Mouse (Mus musculus) forebrain, embryonic 13.5 days (tissue): Measurements from ENCODE around the gene Wfdc5. TPM values are rescaled to one million over a fixed set of nuclear protein-coding genes. Genes with fewer than 3 reads are reported as not detected.

ENCODE experiments used
- ATAC-seq: fragments of 200-750 bp; cut with Nextera tagmentation; 2 replicates; pipeline ENCODE4 v1.8.0; 2017
- H3K27ac ChIP-seq: fragments of 300-500 bp; sonication (generic); 2 replicates; pipeline ENCODE4 v1.5.1; 2015; ENCODE audit warnings: inconsistent platforms, mild to moderate bottlenecking, moderate library complexity
- H3K27me3 ChIP-seq: fragments of 300-500 bp; sonication (generic); 2 replicates; pipeline ENCODE4 v1.6.1; 2015; ENCODE audit warnings: mild to moderate bottlenecking, inconsistent platforms
- H3K36me3 ChIP-seq: fragments of 300-500 bp; sonication (generic); 2 replicates; pipeline ENCODE4 v1.6.1; 2015; ENCODE audit warnings: mild to moderate bottlenecking, inconsistent platforms; ENCODE audit not compliant: poor library complexity, severe bottlenecking
- H3K4me1 ChIP-seq: fragments of 300-500 bp; sonication (generic); 2 replicates; pipeline ENCODE4 v1.6.1; 2015; ENCODE audit warnings: inconsistent platforms
- H3K4me2 ChIP-seq: fragments of 300-500 bp; sonication (generic); 2 replicates; pipeline ENCODE4 v1.6.1; 2015; ENCODE audit warnings: inconsistent platforms, mild to moderate bottlenecking, moderate library complexity
- H3K4me3 ChIP-seq: fragments of 300-500 bp; sonication (generic); 2 replicates; pipeline ENCODE4 v1.5.1; 2015; ENCODE audit warnings: mild to moderate bottlenecking, inconsistent platforms
- H3K9ac ChIP-seq: fragments of 300-500 bp; sonication (generic); 2 replicates; pipeline ENCODE4 v1.6.1; 2015; ENCODE audit warnings: mild to moderate bottlenecking, inconsistent platforms
- H3K9me3 ChIP-seq: fragments of 300-500 bp; sonication (generic); replicated peaks from 2 replicates; pipeline ENCODE4 v1.6.1; 2016; ENCODE audit warnings: inconsistent platforms
- WGBS: fragments of 180-500 bp; shearing (Covaris S2); methylation state at CpG from one replicate; pipeline ENCODE4 v1.1.7; 2015; 5-methylcytosine and 5-hydroxymethylcytosine counted together
- polyA plus RNA-seq: library from polyadenylated mRNA; unstranded; fragments of >200 nt; fragmentation: Nextera tagmentation; extraction: Ambion mirVana; gene quantifications from 2 replicates; pipeline ENCODE4 v1.2.1, GENCODE M21; 2015

The Wfdc5 gene
- polyA plus RNA-seq, 1 experiment from 2014 or later, result not detected

DNA sequence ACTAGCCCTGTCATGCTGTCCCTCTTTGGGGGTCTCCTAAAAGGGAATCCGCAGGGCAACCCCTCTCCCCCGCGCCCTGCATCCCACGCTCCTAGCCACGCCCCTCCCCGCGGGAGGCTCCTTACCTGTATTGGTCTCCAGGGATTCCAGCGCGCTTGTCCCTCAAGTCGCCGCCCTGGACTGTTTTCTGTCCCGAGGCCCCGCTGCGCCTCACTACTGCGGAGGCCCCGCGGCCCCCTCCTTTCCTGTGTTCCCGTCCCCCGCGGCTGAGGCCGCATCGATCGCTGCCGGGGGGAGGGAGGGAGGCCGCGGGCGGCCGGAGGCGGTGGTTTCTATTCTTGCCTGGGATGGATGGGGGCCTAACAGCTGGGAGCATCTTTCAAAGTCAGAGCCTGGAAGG, 11.6 kb downstream of the Wfdc5 start, which contains the start of gene Kcns1:
Gene Kcns1, minus strand, starts transcription at position 212 of the 400 bp plus-strand sequence.
- Histone ChIP-seq H3K4me1 (peaks cover 28% of the 10 kb centered on the region), H3K9me3 (no peaks in the 10 kb centered on the region), H3K4me2 (peak within 1 kb of the TSS; percentile 66), H3K27me3 (peaks cover 70% of the 10 kb centered on the region), H3K9ac (peak within 1 kb of the TSS; percentile 48), H3K4me3 (peak within 1 kb of the TSS; percentile 38), H3K27ac (no peak within 1 kb of the TSS), H3K36me3 (no peaks in the 10 kb centered on the region)
- WGBS, result 2% methylated on average over 29 of the region's 29 CpGs
- no peak for ATAC-seq

DNA sequence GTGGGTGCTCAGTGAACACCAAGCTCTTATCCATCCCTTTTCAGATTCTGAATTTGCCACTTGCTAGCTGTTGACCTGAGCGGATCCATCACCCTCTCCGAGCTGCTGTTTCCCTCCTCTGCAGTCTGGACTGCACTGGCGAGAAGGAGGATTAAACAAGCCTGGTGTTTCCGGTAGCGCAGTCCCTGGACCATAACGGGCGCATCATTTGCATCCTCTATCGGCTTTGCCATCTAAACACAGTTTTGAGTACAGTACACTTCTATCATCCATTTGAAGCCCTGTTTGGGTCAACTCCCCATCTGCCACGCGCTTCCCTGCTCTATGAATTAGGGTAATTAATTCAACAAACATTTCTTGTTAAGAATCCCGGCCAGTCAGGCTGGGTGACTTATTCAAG, 12.2 kb downstream of the Wfdc5 start:
- Histone ChIP-seq H3K27me3 (peaks cover 76% of the 10 kb centered on the region), H3K27ac (no peak overlapping the region), H3K9ac (no peak overlapping the region), H3K36me3 (no peaks in the 10 kb centered on the region), H3K4me1 (peaks cover 28% of the 10 kb centered on the region), H3K9me3 (no peaks in the 10 kb centered on the region), H3K4me2 (peak overlapping the region; percentile 66), H3K4me3 (peak overlapping the region; percentile 38)
- 1% methylated on average over 11 of the region's 11 CpGs for WGBS
- ATAC-seq, result no peak

DNA sequence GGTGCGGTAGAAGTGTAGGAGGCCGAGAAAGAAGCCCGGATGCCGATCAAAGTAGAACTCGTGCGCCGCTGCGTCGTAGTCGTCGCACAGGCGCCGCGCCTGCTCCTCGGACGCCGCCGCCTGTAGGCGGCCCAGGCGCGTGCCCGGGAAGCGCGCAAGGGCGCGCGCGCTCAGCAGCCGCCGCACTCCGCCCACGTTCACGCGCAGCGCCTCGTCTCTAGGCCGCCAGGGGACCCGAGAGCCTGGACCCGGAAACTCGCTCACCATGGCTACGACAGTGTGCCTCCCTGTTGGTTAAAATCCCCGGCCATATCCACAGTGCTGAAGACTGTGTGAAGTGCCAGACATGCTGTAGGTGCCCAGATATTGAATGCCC, 14.0 kb downstream of the Wfdc5 start:
- peak; percentile 63 for ATAC-seq
- H3K4me3 ChIP-seq, result peak overlapping the region; percentile 35
- peak overlapping the region; percentile 55 for H3K4me2 ChIP-seq
- H3K4me1 ChIP-seq, result peaks cover 28% of the 10 kb centered on the region
- peaks cover 81% of the 10 kb centered on the region for H3K27me3 ChIP-seq
- H3K27ac ChIP-seq, result no peak overlapping the region
- no peaks in the 10 kb centered on the region for H3K9me3 ChIP-seq
- no peak overlapping the region for H3K9ac ChIP-seq
- 12% methylated on average over 42 of the region's 42 CpGs for WGBS
- H3K36me3 ChIP-seq, result no peaks in the 10 kb centered on the region

DNA sequence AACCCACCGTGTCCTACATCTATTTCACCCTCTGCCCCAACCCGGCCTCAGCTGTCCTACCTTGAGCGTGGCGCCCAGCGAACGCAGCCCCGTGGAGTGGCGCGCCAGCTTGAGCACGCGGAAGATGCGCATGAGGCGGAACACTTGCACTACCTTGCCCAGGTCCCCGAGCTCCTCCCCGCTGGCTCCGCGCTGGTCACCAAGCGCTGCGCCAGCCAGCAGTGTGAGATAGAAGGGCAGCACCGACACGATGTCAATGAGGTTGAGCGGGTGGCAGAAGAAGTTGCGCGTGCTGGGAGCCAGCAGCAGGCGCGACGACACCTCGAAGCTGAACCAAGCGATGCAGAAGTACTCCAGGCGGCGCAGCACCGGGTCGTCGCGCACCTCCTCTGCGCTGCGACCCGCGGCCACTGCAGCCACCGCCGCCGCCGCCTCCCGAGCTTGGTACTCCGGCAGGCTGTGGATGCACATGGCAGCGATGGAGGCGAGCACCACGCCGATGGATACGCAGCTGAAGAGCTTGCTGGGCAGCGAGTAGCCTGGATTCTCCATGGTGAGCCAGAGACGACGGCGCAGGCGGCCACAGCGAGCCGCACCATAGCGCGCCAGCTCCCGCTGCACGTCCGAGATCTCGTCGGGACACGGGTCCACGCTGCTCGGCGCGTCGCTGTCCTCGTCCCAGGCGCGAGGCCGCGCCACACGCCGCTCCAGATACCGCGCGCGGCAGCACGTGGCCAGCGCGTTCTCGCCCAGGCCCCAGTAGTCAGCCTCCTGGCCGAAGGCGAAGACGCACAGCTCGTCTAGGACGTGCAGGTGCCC, 14.6 kb downstream of the Wfdc5 start:
- H3K27ac ChIP-seq, result no peak overlapping the region
- H3K27me3 ChIP-seq, result peaks cover 79% of the 10 kb centered on the region
- H3K9ac ChIP-seq, result no peak overlapping the region
- peaks cover 28% of the 10 kb centered on the region for H3K4me1 ChIP-seq
- no peaks in the 10 kb centered on the region for H3K36me3 ChIP-seq
- peak; percentile 67 for ATAC-seq
- 10% methylated on average over 90 of the region's 90 CpGs for WGBS
- H3K9me3 ChIP-seq, result no peaks in the 10 kb centered on the region
- peak overlapping the region; percentile 35 for H3K4me3 ChIP-seq
- H3K4me2 ChIP-seq, result peak overlapping the region; percentile 55

DNA sequence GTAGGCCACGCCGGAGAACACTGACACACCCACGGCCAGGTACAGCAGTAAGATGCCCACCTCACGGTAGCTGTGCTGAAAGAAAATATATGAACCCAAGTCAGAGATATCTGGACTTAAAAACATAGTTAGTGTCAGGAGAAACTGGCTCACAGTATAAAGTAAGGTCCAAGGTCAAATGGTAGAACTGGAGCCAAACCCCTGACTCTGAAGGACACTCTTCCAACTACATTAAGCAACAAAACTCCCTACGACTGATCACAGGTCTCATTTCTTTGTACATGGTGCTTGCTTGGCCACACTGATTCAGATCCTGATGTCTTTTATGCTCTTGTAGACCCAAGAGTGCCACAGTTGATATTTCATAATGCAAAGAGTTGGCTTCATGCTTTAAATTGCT, 17.6 kb downstream of the Wfdc5 start:
- no peak overlapping the region for H3K4me3 ChIP-seq
- no peaks in the 10 kb centered on the region for H3K36me3 ChIP-seq
- no peak overlapping the region for H3K4me2 ChIP-seq
- H3K9me3 ChIP-seq, result no peaks in the 10 kb centered on the region
- H3K27me3 ChIP-seq, result peaks cover 51% of the 10 kb centered on the region
- H3K27ac ChIP-seq, result no peak overlapping the region
- H3K4me1 ChIP-seq, result peaks cover 12% of the 10 kb centered on the region
- H3K9ac ChIP-seq, result no peak overlapping the region
- WGBS, result 93% methylated on average over 5 of the region's 5 CpGs
- no peak for ATAC-seq

DNA sequence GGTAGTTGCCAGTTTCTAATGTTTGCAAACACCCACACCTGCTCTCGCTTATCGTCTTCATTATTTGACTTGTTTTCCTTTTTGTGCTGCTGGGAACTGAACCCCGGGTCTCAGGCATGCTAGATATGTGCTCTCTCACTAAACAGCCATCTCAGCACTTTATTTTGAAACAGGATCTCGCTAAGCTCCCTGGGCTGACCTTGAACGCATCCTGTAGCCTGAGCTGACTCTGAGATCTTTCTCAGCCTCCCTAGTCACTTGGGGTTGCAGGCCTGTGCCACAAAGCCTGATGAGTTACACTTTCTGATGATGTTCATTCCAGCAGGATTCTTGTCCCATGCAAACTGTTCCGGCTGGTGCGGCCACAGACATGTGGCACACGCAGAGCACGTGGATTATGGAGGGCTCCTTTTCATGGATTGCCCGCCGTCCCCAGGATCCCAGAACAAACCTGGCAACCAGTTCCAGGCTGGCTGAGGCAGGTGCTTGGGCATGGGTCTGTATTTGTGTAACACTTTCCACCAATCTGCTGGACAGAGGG, 21.0 kb downstream of the Wfdc5 start:
- ATAC-seq, result no peak
- Histone ChIP-seq H3K9ac (no peak overlapping the region), H3K4me3 (no peak overlapping the region), H3K27ac (no peak overlapping the region), H3K4me1 (no peaks in the 10 kb centered on the region), H3K27me3 (peaks cover 18% of the 10 kb centered on the region), H3K4me2 (no peak overlapping the region), H3K9me3 (no peaks in the 10 kb centered on the region), H3K36me3 (peaks cover 5% of the 10 kb centered on the region; the same call in 1 of the 2 replicates)
- WGBS, result 90% methylated on average over 11 of the region's 11 CpGs

DNA sequence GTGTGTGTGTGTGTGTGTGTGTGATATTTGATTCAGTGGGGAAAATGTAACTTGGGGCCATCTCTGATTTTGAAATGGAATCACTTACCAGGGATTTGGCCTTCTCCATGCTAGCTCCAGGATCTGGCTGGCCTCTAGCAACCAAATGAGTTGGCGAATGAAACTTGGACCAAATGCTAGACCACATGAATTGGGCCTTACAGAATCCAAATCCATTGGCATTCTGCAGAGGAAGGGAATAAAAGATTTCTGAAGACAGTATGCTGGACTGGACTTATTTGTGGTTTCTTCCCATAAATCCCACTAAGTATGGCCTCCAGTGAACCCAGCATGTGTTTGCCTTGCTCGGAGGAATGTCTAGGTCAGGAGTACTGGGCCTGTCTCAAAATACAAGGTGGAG, 23.7 kb downstream of the Wfdc5 start:
- Histone ChIP-seq H3K9ac (no peak overlapping the region), H3K27ac (no peak overlapping the region), H3K36me3 (peaks cover 20% of the 10 kb centered on the region), H3K4me2 (no peak overlapping the region), H3K4me1 (no peaks in the 10 kb centered on the region), H3K9me3 (no peaks in the 10 kb centered on the region), H3K4me3 (no peak overlapping the region), H3K27me3 (no peaks in the 10 kb centered on the region)
- 100% methylated on average over 2 of the region's 2 CpGs for WGBS
- no peak for ATAC-seq

DNA sequence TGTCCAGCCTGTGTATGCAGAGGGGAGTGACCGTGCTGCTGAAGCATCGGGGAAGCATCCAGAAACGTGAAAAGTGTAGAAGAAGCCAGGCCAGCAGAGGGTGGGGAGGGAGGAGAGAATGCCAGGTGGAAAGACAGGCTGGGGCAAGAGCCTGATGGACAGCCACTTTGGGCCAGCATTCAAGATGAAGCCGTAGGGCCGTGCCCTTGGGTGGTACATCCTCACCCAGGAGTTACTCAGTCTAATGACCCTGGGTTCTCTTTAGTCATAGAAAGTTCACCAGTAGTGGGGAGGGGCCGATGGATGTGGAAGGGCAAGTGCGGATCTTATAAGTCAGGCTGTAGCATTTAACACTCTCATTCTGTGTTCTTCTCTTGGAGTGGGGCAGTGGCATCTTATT, 26.4 kb downstream of the Wfdc5 start:
- Histone ChIP-seq H3K4me2 (no peak overlapping the region), H3K36me3 (peaks cover 47% of the 10 kb centered on the region), H3K4me1 (no peaks in the 10 kb centered on the region), H3K4me3 (no peak overlapping the region), H3K9ac (no peak overlapping the region), H3K27ac (no peak overlapping the region), H3K27me3 (no peaks in the 10 kb centered on the region), H3K9me3 (no peaks in the 10 kb centered on the region)
- ATAC-seq, result no peak
- WGBS, result 85% methylated on average over 7 of the region's 7 CpGs

DNA sequence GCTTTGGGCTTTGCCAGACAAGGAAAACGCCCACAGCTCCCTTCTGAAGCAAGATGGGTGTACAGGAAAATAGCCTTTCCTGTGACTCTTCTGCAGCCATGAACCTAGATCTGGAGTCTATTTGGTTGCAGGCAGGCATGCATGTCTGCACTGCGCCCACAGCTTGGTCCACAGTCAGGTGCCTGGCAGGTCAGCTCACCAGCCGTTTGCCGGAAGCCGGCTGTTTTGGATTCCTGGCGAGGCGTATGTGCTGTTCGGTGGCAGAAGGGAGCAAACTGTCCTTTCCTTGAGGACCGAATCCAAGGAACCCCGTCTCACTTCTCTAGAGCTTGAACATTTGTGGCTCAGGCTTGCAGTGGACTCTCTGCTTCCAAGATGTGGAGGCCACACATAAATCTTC, 28.5 kb downstream of the Wfdc5 start:
- H3K9ac ChIP-seq, result no peak overlapping the region
- no peak overlapping the region for H3K27ac ChIP-seq
- H3K9me3 ChIP-seq, result no peaks in the 10 kb centered on the region
- H3K27me3 ChIP-seq, result no peaks in the 10 kb centered on the region
- no peak overlapping the region for H3K4me2 ChIP-seq
- no peak overlapping the region for H3K4me3 ChIP-seq
- H3K36me3 ChIP-seq, result peaks cover 47% of the 10 kb centered on the region
- 94% methylated on average over 10 of the region's 10 CpGs for WGBS
- ATAC-seq, result no peak
- H3K4me1 ChIP-seq, result no peaks in the 10 kb centered on the region; the same call in 1 of the 2 replicates

DNA sequence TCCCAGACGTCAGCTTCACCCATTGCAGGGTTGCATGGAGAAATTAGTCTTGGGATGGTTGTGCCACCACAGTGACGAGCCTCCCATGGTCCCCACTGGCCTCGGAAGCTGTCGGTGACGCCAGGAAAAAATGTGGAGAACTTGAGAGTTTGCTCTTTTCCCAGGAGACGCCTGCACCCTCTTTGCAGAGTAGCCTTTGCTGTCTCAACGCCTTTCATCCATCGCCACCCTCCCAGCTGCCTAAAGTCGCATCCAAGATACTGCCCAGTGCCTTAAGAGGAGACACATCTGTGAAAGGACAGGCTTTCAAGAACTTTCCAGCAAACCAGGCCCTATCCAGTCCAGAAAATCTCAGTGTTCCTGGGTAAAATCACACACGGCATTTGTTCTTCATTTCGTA, 30.2 kb downstream of the Wfdc5 start:
- no peaks in the 10 kb centered on the region for H3K9me3 ChIP-seq
- H3K36me3 ChIP-seq, result peaks cover 47% of the 10 kb centered on the region
- H3K4me1 ChIP-seq, result no peaks in the 10 kb centered on the region; the same call in 1 of the 2 replicates
- H3K27me3 ChIP-seq, result no peaks in the 10 kb centered on the region
- H3K4me3 ChIP-seq, result no peak overlapping the region
- no peak for ATAC-seq
- 94% methylated on average over 11 of the region's 11 CpGs for WGBS
- H3K4me2 ChIP-seq, result no peak overlapping the region
- no peak overlapping the region for H3K27ac ChIP-seq
- no peak overlapping the region for H3K9ac ChIP-seq

DNA sequence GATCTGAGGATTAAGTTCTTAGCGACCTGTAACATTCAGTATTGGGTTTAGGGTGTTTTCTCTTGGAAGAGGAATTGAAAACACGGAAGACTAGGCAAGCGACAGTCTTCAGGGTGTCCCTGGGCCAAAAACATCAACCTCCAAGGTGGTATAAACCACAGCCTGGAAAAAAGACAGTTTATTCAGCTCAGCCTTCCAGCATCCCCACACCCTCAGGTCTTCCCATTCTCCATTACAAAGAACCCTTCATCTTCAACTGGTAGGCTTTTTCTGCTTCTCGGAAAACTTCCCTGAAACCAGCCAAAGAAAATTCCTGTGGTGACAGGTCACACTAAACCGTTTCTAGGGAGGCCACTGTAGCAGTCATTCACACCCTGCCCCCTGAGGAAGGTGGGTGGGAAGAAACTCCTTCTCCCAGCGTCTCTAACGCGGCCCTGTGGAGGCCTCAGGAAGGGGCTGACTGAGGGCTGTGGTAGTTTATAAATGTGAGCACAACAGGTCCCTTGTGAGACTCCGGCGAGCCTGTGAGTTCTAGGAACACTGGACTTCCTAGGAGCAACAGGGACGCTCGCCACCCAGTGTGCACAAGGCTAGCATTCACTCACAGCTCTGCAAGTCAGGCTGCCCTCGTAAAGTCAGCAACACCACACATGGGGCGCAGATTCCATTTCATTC, 32.3 kb downstream of the Wfdc5 start:
- no peak overlapping the region for H3K4me2 ChIP-seq
- H3K36me3 ChIP-seq, result peaks cover 47% of the 10 kb centered on the region
- H3K27ac ChIP-seq, result no peak overlapping the region
- ATAC-seq, result no peak
- no peaks in the 10 kb centered on the region for H3K27me3 ChIP-seq
- H3K9ac ChIP-seq, result no peak overlapping the region
- H3K4me3 ChIP-seq, result no peak overlapping the region
- no peaks in the 10 kb centered on the region; the same call in 1 of the 2 replicates for H3K4me1 ChIP-seq
- no peaks in the 10 kb centered on the region for H3K9me3 ChIP-seq
- 60% methylated on average over 14 of the region's 14 CpGs for WGBS

DNA sequence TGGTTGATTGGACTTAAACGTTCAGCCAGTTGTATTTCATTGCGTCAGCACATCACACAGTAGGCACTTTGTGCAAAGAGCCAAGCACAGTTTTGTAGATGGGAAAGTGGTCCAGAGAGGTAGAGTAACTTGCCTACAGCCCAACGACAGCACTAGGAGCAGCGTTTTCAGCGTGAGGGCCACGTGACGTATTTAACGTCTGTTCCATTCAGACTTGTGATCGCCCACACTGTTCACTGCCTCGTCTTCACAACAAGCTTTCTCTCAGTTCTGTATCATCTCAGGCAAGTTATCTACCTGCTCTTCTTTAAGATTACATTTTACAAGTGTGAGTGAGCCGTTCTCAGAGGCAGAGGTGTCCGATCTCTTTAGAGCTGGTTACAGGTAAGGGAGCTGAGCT, 36.0 kb downstream of the Wfdc5 start:
- ATAC-seq, result no peak
- Histone ChIP-seq H3K4me3 (no peak overlapping the region), H3K9me3 (no peaks in the 10 kb centered on the region), H3K27me3 (no peaks in the 10 kb centered on the region), H3K4me2 (no peak overlapping the region), H3K4me1 (no peaks in the 10 kb centered on the region; the same call in 1 of the 2 replicates), H3K27ac (no peak overlapping the region), H3K9ac (no peak overlapping the region), H3K36me3 (peaks cover 13% of the 10 kb centered on the region)
- 96% methylated on average over 12 of the region's 12 CpGs for WGBS
